Mouse (Mus musculus): ENCODE data around the gene Setd3. TPM values are rescaled to one million over a fixed set of nuclear protein-coding genes. Genes with fewer than 3 reads are reported as not detected.

Gene Setd3
- polyA plus RNA-seq (2014; fragmentation: Nextera tagmentation; extraction: Ambion mirVana) = 74.3 and 79.8 TPM in 2 replicates

DNA sequence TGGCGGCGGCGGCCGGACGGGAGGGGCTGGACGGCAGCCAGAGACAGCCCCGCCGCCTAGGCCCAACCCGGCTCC is at the start of gene Setd3:
TSS of gene Setd3 (minus strand) at position 69 of the 75 bp plus-strand sequence.
- H3K4me3 ChIP-seq (ENCODE audit: low read depth, low read length) = peak within 1 kb of the TSS; percentile 88
- peaks cover 23% of the 10 kb centered on the region for H3K4me1 ChIP-seq (ENCODE audit: control insufficient read depth, insufficient read depth, low read length)
- peak within 1 kb of the TSS; percentile 85 for H3K4me2 ChIP-seq (ENCODE audit: low read depth, low read length)
- peak within 1 kb of the TSS; percentile 87 for H3K9ac ChIP-seq (ENCODE audit: low read depth, low read length)
- H3K36me3 ChIP-seq (ENCODE audit: control insufficient read depth, insufficient read depth, low read length) = peaks cover 22% of the 10 kb centered on the region; the same call in 1 of the 2 replicates
- no peak for ATAC-seq (ENCODE audit: low read depth)
- H3K27ac ChIP-seq (replicated peaks; ENCODE audit: low read depth, low read length) = peak within 1 kb of the TSS; percentile 87
- DNase-seq (ENCODE audit: low spot score) = no peak
- H3K9me3 ChIP-seq (ENCODE audit: control insufficient read depth, low read length) = no peaks in the 10 kb centered on the region
- H3K27me3 ChIP-seq (replicated peaks; ENCODE audit: control insufficient read depth, insufficient read depth, low read length) = no peaks in the 10 kb centered on the region
- WGBS = no CpG with 5 or more reads among the region's 9 CpGs

DNA sequence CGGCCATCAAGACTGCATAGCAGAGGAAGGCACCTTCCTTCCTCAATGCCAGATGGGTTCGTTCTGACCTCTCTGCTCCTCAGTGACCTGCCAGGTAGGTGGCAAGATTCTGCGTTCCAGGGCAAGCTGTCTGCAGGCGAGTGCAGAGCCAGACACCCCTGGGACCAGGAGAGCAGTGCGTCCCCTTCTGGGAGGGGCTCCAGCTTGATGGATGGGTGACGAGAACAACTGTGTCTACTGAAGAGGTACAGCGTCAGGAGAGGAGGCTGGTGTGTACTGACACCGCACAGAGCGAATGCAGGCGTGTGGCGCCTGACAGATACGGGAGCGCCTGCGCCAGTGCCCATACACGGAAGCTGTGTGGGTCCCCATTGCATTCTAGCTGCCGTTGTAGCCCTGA is 48.4 kb upstream of the Setd3 start:
- no peaks in the 10 kb centered on the region for H3K27me3 ChIP-seq (replicated peaks; ENCODE audit: control insufficient read depth, insufficient read depth, low read length)
- no peak for DNase-seq (ENCODE audit: low spot score)
- 81% methylated on average over 16 of the region's 16 CpGs for WGBS
- no peak overlapping the region for H3K4me2 ChIP-seq (ENCODE audit: low read depth, low read length)
- no peaks in the 10 kb centered on the region for H3K36me3 ChIP-seq (ENCODE audit: control insufficient read depth, insufficient read depth, low read length)
- peaks cover 27% of the 10 kb centered on the region for H3K4me1 ChIP-seq (ENCODE audit: control insufficient read depth, insufficient read depth, low read length)
- H3K4me3 ChIP-seq (ENCODE audit: low read depth, low read length) = no peak overlapping the region
- no peak overlapping the region for H3K27ac ChIP-seq (replicated peaks; ENCODE audit: low read depth, low read length)
- H3K9ac ChIP-seq (ENCODE audit: low read depth, low read length) = no peak overlapping the region
- ATAC-seq (ENCODE audit: low read depth) = no peak
- no peaks in the 10 kb centered on the region for H3K9me3 ChIP-seq (ENCODE audit: control insufficient read depth, low read length)

DNA sequence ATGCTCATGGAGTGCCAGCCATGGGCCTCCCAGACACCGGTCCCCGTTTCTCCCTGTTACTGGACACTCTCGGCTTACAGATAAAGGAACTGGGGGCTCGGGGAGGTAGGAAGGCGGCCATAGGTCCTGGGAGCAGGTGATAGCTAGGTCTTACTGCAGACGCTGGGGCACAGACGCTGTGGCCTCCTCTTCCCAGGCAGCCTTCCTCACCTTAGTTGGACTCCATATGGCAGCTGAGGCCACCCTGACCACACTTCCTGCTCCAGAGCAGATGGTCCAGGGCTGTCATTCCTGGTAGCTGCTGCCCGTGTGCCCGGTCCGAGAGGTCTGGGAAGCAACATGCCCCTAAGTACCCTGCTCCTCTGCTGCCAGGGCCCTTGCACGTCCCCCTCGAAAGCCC is 47.8 kb upstream of the Setd3 start:
- Histone ChIP-seq H3K9me3 (ENCODE audit: control insufficient read depth, low read length) (no peaks in the 10 kb centered on the region), H3K4me2 (ENCODE audit: low read depth, low read length) (no peak overlapping the region), H3K4me1 (ENCODE audit: control insufficient read depth, insufficient read depth, low read length) (peaks cover 24% of the 10 kb centered on the region), H3K4me3 (ENCODE audit: low read depth, low read length) (no peak overlapping the region), H3K9ac (ENCODE audit: low read depth, low read length) (no peak overlapping the region), H3K36me3 (ENCODE audit: control insufficient read depth, insufficient read depth, low read length) (no peaks in the 10 kb centered on the region), H3K27me3 (replicated peaks; ENCODE audit: control insufficient read depth, insufficient read depth, low read length) (no peaks in the 10 kb centered on the region), H3K27ac (replicated peaks; ENCODE audit: low read depth, low read length) (no peak overlapping the region)
- ATAC-seq (ENCODE audit: low read depth) = no peak
- no peak for DNase-seq (ENCODE audit: low spot score)
- WGBS = 81% methylated on average over 10 of the region's 12 CpGs

DNA sequence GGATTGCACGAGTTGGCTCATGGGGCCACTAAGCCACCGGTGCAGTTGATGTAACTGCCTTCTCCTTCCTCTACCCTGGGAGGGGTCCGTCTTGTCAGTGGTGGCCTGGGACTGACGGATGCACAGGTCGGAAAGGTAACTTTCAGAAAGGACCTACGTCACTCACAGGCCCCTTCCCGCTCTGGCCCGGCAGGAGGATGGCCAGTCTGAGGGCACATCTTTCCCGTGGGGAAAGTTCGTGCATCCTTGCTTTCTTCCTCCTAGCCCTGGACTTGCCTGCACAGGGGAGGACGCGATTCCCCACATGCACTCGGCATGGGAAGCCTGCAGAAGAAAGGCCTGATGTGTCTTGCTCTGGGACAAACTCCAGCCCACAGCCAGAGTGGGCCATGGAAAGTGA is 47.1 kb upstream of the Setd3 start:
- peaks cover 18% of the 10 kb centered on the region for H3K4me1 ChIP-seq (ENCODE audit: control insufficient read depth, insufficient read depth, low read length)
- ATAC-seq (ENCODE audit: low read depth) = no peak
- 72% methylated on average over 13 of the region's 13 CpGs for WGBS

GRCm38 (mm10) chr12:108225781-108226180 is 46.7 kb upstream of the Setd3 start:
- Histone ChIP-seq H3K9ac (ENCODE audit: low read depth, low read length) (no peak overlapping the region), H3K27me3 (replicated peaks; ENCODE audit: control insufficient read depth, insufficient read depth, low read length) (no peaks in the 10 kb centered on the region), H3K9me3 (ENCODE audit: control insufficient read depth, low read length) (no peaks in the 10 kb centered on the region), H3K27ac (replicated peaks; ENCODE audit: low read depth, low read length) (no peak overlapping the region), H3K4me3 (ENCODE audit: low read depth, low read length) (no peak overlapping the region), H3K36me3 (ENCODE audit: control insufficient read depth, insufficient read depth, low read length) (no peaks in the 10 kb centered on the region), H3K4me2 (ENCODE audit: low read depth, low read length) (no peak overlapping the region), H3K4me1 (ENCODE audit: control insufficient read depth, insufficient read depth, low read length) (peaks cover 18% of the 10 kb centered on the region)
- DNase-seq (ENCODE audit: low spot score) (no peak), ATAC-seq (ENCODE audit: low read depth) (no peak)
- 63% methylated on average over 6 of the region's 7 CpGs for WGBS

More for the DNA sequence above, 47.1 kb upstream of the Setd3 start:
- DNase-seq (ENCODE audit: low spot score) = no peak
- Histone ChIP-seq H3K27ac (replicated peaks; ENCODE audit: low read depth, low read length) (no peak overlapping the region), H3K4me2 (ENCODE audit: low read depth, low read length) (no peak overlapping the region), H3K27me3 (replicated peaks; ENCODE audit: control insufficient read depth, insufficient read depth, low read length) (no peaks in the 10 kb centered on the region), H3K4me3 (ENCODE audit: low read depth, low read length) (no peak overlapping the region), H3K36me3 (ENCODE audit: control insufficient read depth, insufficient read depth, low read length) (no peaks in the 10 kb centered on the region), H3K9me3 (ENCODE audit: control insufficient read depth, low read length) (no peaks in the 10 kb centered on the region), H3K9ac (ENCODE audit: low read depth, low read length) (no peak overlapping the region)

DNA sequence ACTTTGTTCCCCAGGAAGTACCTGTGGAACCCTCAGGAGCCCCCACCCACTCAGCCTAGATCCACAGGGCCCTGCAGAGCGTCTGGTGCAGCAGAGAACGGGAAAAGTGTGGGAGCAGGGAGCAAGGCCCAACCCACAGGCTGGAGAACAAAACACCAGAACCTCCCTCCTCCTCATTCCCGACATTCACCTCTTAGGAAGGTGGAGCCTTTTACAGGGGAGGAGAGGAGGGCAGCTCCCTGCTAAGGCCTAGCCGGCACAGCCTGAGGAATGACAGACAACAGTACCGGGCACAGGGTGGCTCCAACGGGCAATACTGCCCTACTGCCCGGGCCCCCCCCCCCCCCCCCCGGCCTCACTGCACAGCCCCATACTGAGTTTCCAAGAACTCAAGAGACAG is 44.2 kb upstream of the Setd3 start:
- DNase-seq (ENCODE audit: low spot score) (no peak), ATAC-seq (ENCODE audit: low read depth) (no peak)
- peaks cover 36% of the 10 kb centered on the region for H3K4me1 ChIP-seq (ENCODE audit: control insufficient read depth, insufficient read depth, low read length)
- no peak overlapping the region for H3K27ac ChIP-seq (replicated peaks; ENCODE audit: low read depth, low read length)
- no peaks in the 10 kb centered on the region for H3K9me3 ChIP-seq (ENCODE audit: control insufficient read depth, low read length)
- no peak overlapping the region for H3K4me2 ChIP-seq (ENCODE audit: low read depth, low read length)
- no peak overlapping the region for H3K9ac ChIP-seq (ENCODE audit: low read depth, low read length)
- H3K4me3 ChIP-seq (ENCODE audit: low read depth, low read length) = no peak overlapping the region
- no peaks in the 10 kb centered on the region for H3K36me3 ChIP-seq (ENCODE audit: control insufficient read depth, insufficient read depth, low read length)
- H3K27me3 ChIP-seq (replicated peaks; ENCODE audit: control insufficient read depth, insufficient read depth, low read length) = no peaks in the 10 kb centered on the region
- WGBS = 30% methylated on average over 3 of the region's 8 CpGs

GRCm38 (mm10) chr12:108221712-108222111 is 42.6 kb upstream of the Setd3 start:
- H3K27ac ChIP-seq (replicated peaks; ENCODE audit: low read depth, low read length) = no peak overlapping the region
- ATAC-seq (ENCODE audit: low read depth) (no peak), DNase-seq (ENCODE audit: low spot score) (no peak)
- H3K27me3 ChIP-seq (replicated peaks; ENCODE audit: control insufficient read depth, insufficient read depth, low read length) = no peaks in the 10 kb centered on the region
- H3K4me1 ChIP-seq (ENCODE audit: control insufficient read depth, insufficient read depth, low read length) = peaks cover 36% of the 10 kb centered on the region
- 92% methylated on average over 7 of the region's 7 CpGs for WGBS
- no peak overlapping the region for H3K4me3 ChIP-seq (ENCODE audit: low read depth, low read length)
- no peak overlapping the region for H3K4me2 ChIP-seq (ENCODE audit: low read depth, low read length)
- no peaks in the 10 kb centered on the region for H3K36me3 ChIP-seq (ENCODE audit: control insufficient read depth, insufficient read depth, low read length)
- H3K9ac ChIP-seq (ENCODE audit: low read depth, low read length) = no peak overlapping the region
- H3K9me3 ChIP-seq (ENCODE audit: control insufficient read depth, low read length) = no peaks in the 10 kb centered on the region

- H3K27me3 ChIP-seq (replicated peaks; ENCODE audit: control insufficient read depth, insufficient read depth, low read length) = no peaks in the 10 kb centered on the region
- H3K4me2 ChIP-seq (ENCODE audit: low read depth, low read length) = no peak overlapping the region
- H3K4me3 ChIP-seq (ENCODE audit: low read depth, low read length) = no peak overlapping the region
- ATAC-seq (ENCODE audit: low read depth) = no peak
- no peaks in the 10 kb centered on the region for H3K9me3 ChIP-seq (ENCODE audit: control insufficient read depth, low read length)
- H3K4me1 ChIP-seq (ENCODE audit: control insufficient read depth, insufficient read depth, low read length) = peaks cover 36% of the 10 kb centered on the region
- H3K36me3 ChIP-seq (ENCODE audit: control insufficient read depth, insufficient read depth, low read length) = no peaks in the 10 kb centered on the region
- no peak overlapping the region for H3K27ac ChIP-seq (replicated peaks; ENCODE audit: low read depth, low read length)
- no peak for DNase-seq (ENCODE audit: low spot score)
- WGBS = 58% methylated on average over 10 of the region's 10 CpGs
- H3K9ac ChIP-seq (ENCODE audit: low read depth, low read length) = no peak overlapping the region
Observed at GRCm38 (mm10) chr12:108221206-108221605, 42.1 kb upstream of the Setd3 start.

GRCm38 (mm10) chr12:108220621-108221020 is 41.5 kb upstream of the Setd3 start:
- Histone ChIP-seq H3K9ac (ENCODE audit: low read depth, low read length) (no peak overlapping the region), H3K36me3 (ENCODE audit: control insufficient read depth, insufficient read depth, low read length) (no peaks in the 10 kb centered on the region), H3K9me3 (ENCODE audit: control insufficient read depth, low read length) (no peaks in the 10 kb centered on the region), H3K4me3 (ENCODE audit: low read depth, low read length) (no peak overlapping the region), H3K4me1 (ENCODE audit: control insufficient read depth, insufficient read depth, low read length) (peaks cover 33% of the 10 kb centered on the region), H3K4me2 (ENCODE audit: low read depth, low read length) (no peak overlapping the region), H3K27me3 (replicated peaks; ENCODE audit: control insufficient read depth, insufficient read depth, low read length) (no peaks in the 10 kb centered on the region), H3K27ac (replicated peaks; ENCODE audit: low read depth, low read length) (no peak overlapping the region)
- DNase-seq (ENCODE audit: low spot score) (no peak), ATAC-seq (ENCODE audit: low read depth) (no peak)
- WGBS = 81% methylated on average over 10 of the region's 12 CpGs
